Mouse (Mus musculus) lung, adult 2 months (tissue): ENCODE data around the gene Iqsec3. TPM values are rescaled to one million over a fixed set of nuclear protein-coding genes. Genes with fewer than 3 reads are reported as not detected.

Experiments used
- DNase-seq: peaks from one replicate; pipeline ENCODE4 v3.0.0; 2022
- H3K4me1 ChIP-seq: fragments of 200-500 bp; 2 replicates; pipeline ENCODE4 v1.6.1; 2011; ENCODE audit warnings: low read length; ENCODE audit not compliant: control insufficient read depth, insufficient read depth
- H3K4me3 ChIP-seq: fragments of 200-500 bp; replicated peaks from 2 replicates; pipeline ENCODE3; 2011; ENCODE audit warnings: low read depth, mild to moderate bottlenecking, control low read depth, low read length; ENCODE audit errors: extremely low read depth
- CTCF ChIP-seq: fragments of 200-500 bp; IDR thresholded peaks from 2 replicates; pipeline ENCODE4 v1.5.1; 2011; ENCODE audit warnings: mild to moderate bottlenecking, low read length, control low read depth; ENCODE audit not compliant: insufficient read depth
- POLR2A ChIP-seq: fragments of 200-500 bp; IDR thresholded peaks from 2 replicates; pipeline ENCODE4 v1.6.1; 2011; ENCODE audit warnings: low read depth, mild to moderate bottlenecking, control low read depth, low read length, borderline replicate concordance; ENCODE audit errors: extremely low read depth
- WGBS: fragments of 180-500 bp; shearing (Covaris S2); methylation state at CpG from one replicate; pipeline ENCODE4 v1.1.7; 2018; 5-methylcytosine and 5-hydroxymethylcytosine counted together
- polyA plus RNA-seq: library from polyadenylated mRNA; depleted of rRNA; stranded (reverse); fragments of >200 nt; gene quantifications from 2 replicates; pipeline ENCODE4 v1.2.3, GENCODE M21; 2012

Iqsec3 gene
- polyA plus RNA-seq, 1 experiment = 0.04 TPM

DNA sequence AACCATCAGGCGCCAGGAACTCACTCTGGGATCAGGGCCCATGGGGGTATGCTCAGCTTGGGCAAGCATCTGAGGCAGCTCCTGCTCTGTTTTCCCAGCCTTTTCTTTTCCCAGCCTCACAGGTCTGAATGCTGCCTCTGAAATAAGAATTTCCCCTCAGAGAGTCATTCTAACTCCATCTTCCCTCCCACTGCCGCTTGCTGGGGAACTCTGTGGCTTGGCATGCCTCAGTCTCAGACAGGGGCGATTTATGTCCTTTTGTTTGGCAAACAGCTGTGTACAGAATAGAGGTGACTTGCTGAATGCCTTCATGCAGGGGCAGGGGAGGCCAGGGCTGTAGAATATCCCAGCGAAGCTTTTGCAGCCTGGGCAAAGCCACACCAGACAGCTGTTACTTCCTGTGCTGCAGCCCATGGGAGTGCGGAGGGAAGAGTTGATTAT lies 65.9 kb downstream of the Iqsec3 start:
- H3K4me3 ChIP-seq = no peak overlapping the region
- TF ChIP-seq CTCF (no peak), POLR2A (no peak)
- WGBS = 35% methylated on average over 5 of the region's 5 CpGs
- H3K4me1 ChIP-seq = no peaks in the 10 kb centered on the region
- DNase-seq = no peak

- TF ChIP-seq POLR2A = no peak
- TF ChIP-seq CTCF = no peak
- 92% methylated on average over 8 of the region's 8 CpGs for WGBS
- Histone ChIP-seq H3K4me1 (no peaks in the 10 kb centered on the region), H3K4me3 (no peak overlapping the region)
- no peak for DNase-seq
Observed at GRCm38 (mm10) chr6:121405311-121405710, 68.2 kb downstream of the Iqsec3 start.

GRCm38 (mm10) chr6:121402661-121403244 lies 70.7 kb downstream of the Iqsec3 start:
- 84% methylated on average over 8 of the region's 8 CpGs for WGBS
- DNase-seq = no peak
- TF ChIP-seq POLR2A (no peak), CTCF (no peak)
- Histone ChIP-seq H3K4me1 (no peaks in the 10 kb centered on the region), H3K4me3 (no peak overlapping the region)

- no peak for DNase-seq
- no peak overlapping the region for H3K4me3 ChIP-seq
- H3K4me1 ChIP-seq = no peaks in the 10 kb centered on the region
- TF ChIP-seq POLR2A = no peak
- TF ChIP-seq CTCF = no peak
- 81% methylated on average over 14 of the region's 14 CpGs for WGBS
Observed at GRCm38 (mm10) chr6:121401826-121402660, 71.4 kb downstream of the Iqsec3 start.

- TF ChIP-seq POLR2A = no peak
- TF ChIP-seq CTCF = no peak
- WGBS = 80% methylated on average over 6 of the region's 6 CpGs
- no peak for DNase-seq
- Histone ChIP-seq H3K4me3 (no peak overlapping the region), H3K4me1 (no peaks in the 10 kb centered on the region)
Observed at GRCm38 (mm10) chr6:121401140-121401539, 72.3 kb downstream of the Iqsec3 start.

DNA sequence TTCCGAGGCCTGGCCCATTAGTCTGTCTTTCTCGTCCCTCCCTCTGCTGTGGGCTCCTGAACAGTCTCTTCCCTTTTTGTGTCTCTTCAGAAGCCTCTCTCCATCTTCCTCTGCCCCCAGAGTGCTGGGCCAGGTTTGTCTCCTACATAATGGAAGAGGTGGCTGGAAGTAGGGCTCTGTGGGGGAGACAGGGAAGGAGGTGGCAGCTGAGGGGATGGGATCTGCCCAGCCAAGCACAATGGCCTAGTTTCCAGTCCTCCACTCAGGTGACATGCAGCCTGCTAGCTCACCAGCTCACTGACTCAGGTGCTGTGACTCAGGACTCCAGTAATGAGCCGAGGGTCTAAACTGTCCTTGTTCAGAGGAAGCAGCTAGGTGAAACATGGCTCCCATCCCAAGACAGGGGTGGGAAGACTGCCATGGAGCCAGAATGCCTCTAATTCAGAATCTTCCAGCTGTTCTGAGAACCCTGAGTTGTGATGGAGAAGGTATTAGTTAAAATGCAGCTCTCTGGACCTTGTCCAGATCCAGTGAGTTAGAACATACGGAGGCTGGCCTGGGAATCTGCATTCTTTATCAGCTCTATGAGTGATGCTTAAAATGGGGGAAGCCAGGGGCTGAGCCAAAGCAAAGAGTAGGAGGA lies 80.7 kb downstream of the Iqsec3 start:
- H3K4me3 ChIP-seq = no peak overlapping the region
- TF ChIP-seq POLR2A (no peak), CTCF (no peak)
- no peak for DNase-seq
- WGBS = 68% methylated on average over 4 of the region's 4 CpGs
- no peaks in the 10 kb centered on the region for H3K4me1 ChIP-seq

GRCm38 (mm10) chr6:121385397-121385796 lies 88.1 kb downstream of the Iqsec3 start:
- TF ChIP-seq POLR2A (no peak), CTCF (no peak)
- H3K4me3 ChIP-seq = no peak overlapping the region
- DNase-seq = no peak
- H3K4me1 ChIP-seq = no peaks in the 10 kb centered on the region
- WGBS = 89% methylated on average over 3 of the region's 3 CpGs

DNA sequence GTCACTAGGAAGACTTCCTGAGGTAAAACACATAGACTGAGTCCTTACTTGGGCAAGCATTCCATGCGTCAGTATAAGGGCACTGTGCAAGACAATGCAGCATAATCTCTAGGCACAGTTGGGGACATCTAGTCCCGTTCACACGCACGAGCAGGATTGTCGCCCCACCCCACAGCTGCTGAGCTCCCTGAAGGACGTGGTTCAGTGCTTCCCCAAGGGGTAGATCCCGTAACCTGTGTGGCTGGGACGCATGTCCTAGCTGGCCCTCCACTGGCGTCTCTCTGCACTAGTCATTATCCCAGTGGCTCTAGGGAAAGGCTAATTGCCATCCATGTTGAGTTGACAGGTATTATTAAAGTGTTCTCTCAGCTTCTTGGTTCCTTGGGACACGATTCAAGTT lies 91.4 kb downstream of the Iqsec3 start:
- DNase-seq = no peak
- no peak for TF ChIP-seq POLR2A
- no peak for TF ChIP-seq CTCF
- 56% methylated on average over 10 of the region's 10 CpGs for WGBS
- no peak overlapping the region for H3K4me3 ChIP-seq
- no peaks in the 10 kb centered on the region for H3K4me1 ChIP-seq

GRCm38 (mm10) chr6:121380576-121380975 lies 92.9 kb downstream of the Iqsec3 start:
- WGBS = 76% methylated on average over 8 of the region's 8 CpGs
- TF ChIP-seq CTCF (no peak), POLR2A (no peak)
- Histone ChIP-seq H3K4me1 (no peaks in the 10 kb centered on the region), H3K4me3 (no peak overlapping the region)
- DNase-seq = no peak

GRCm38 (mm10) chr6:121378256-121378655 lies 95.2 kb downstream of the Iqsec3 start:
- no peaks in the 10 kb centered on the region for H3K4me1 ChIP-seq
- 50% methylated on average over 4 of the region's 4 CpGs for WGBS
- no peak overlapping the region for H3K4me3 ChIP-seq
- TF ChIP-seq CTCF = no peak
- no peak for TF ChIP-seq POLR2A
- no peak for DNase-seq
